Mouse (Mus musculus) intestine, embryonic 15.5 days (tissue): ENCODE results near the gene Cspg4. TPM values are rescaled to one million over a fixed set of nuclear protein-coding genes. Genes with fewer than 3 reads are reported as not detected.
"Not testable (repeated sequence)": the region's sequence is repeated elsewhere in the genome, so short reads cannot be mapped to it uniquely, and the experiment has no call there.

Source experiments
- ATAC-seq: fragments of 200-750 bp; cut with Nextera tagmentation; 2 replicates; pipeline ENCODE4 v1.8.0; 2017; ENCODE audit warnings: moderate TSS enrichment, moderate library complexity
- H3K27ac ChIP-seq: fragments of 300-500 bp; sonication (generic); 2 replicates; pipeline ENCODE4 v1.5.1; 2015; ENCODE audit warnings: mild to moderate bottlenecking, inconsistent platforms
- H3K27me3 ChIP-seq: fragments of 300-500 bp; sonication (generic); replicated peaks from 2 replicates; pipeline ENCODE4 v1.6.1; 2015; ENCODE audit warnings: inconsistent platforms
- H3K36me3 ChIP-seq: fragments of 300-500 bp; sonication (generic); 2 replicates; pipeline ENCODE4 v1.6.1; 2015; ENCODE audit warnings: inconsistent platforms
- H3K4me1 ChIP-seq: fragments of 300-500 bp; sonication (generic); replicated peaks from 2 replicates; pipeline ENCODE4 v1.6.1; 2015; ENCODE audit warnings: inconsistent platforms
- H3K4me2 ChIP-seq: fragments of 300-500 bp; sonication (generic); replicated peaks from 2 replicates; pipeline ENCODE4 v1.6.1; 2015; ENCODE audit warnings: mild to moderate bottlenecking, inconsistent platforms
- H3K4me3 ChIP-seq: fragments of 300-500 bp; sonication (generic); replicated peaks from 2 replicates; pipeline ENCODE4 v1.5.1; 2015; ENCODE audit warnings: inconsistent platforms
- H3K9ac ChIP-seq: fragments of 300-500 bp; sonication (generic); 2 replicates; pipeline ENCODE4 v1.6.1; 2015; ENCODE audit warnings: inconsistent platforms
- H3K9me3 ChIP-seq: fragments of 300-500 bp; sonication (generic); 2 replicates; pipeline ENCODE4 v1.6.1; 2016; ENCODE audit warnings: inconsistent platforms
- WGBS: fragments of 180-500 bp; shearing (Covaris S2); methylation state at CpG from one replicate; pipeline ENCODE4 v1.1.7; 2015; 5-methylcytosine and 5-hydroxymethylcytosine counted together
- polyA plus RNA-seq: library from polyadenylated mRNA; unstranded; fragments of >200 nt; fragmentation: Nextera tagmentation; extraction: Ambion mirVana; gene quantifications from 2 replicates; pipeline ENCODE4 v1.2.1, GENCODE M21; 2015

The Cspg4 gene
- polyA plus RNA-seq, 1 experiment from 2014 or later: 19.0 TPM

GRCm38 (mm10) chr9:56930556-56930955 lies 65.7 kb downstream of the Cspg4 start:
- 65% methylated on average over 1 of the region's 1 CpGs for WGBS
- no peak overlapping the region for H3K27ac ChIP-seq
- peaks cover 16% of the 10 kb centered on the region; the same call in 1 of the 2 replicates for H3K4me1 ChIP-seq
- H3K9me3 ChIP-seq: no peaks in the 10 kb centered on the region
- H3K4me2 ChIP-seq: no peak overlapping the region
- no peak overlapping the region for H3K4me3 ChIP-seq
- no peaks in the 10 kb centered on the region for H3K27me3 ChIP-seq
- ATAC-seq: no peak
- no peaks in the 10 kb centered on the region for H3K36me3 ChIP-seq
- no peak overlapping the region for H3K9ac ChIP-seq

GRCm38 (mm10) chr9:56936861-56937222 lies 72.0 kb downstream of the Cspg4 start:
- Histone ChIP-seq H3K27me3 (no peaks in the 10 kb centered on the region), H3K4me1 (peaks cover 6% of the 10 kb centered on the region; the same call in 1 of the 2 replicates), H3K9me3 (no peaks in the 10 kb centered on the region), H3K4me2 (peak overlapping the region; percentile 59), H3K4me3 (peak overlapping the region; percentile 78), H3K36me3 (no peaks in the 10 kb centered on the region), H3K9ac (0 out of 2 replicates have a peak overlapping the region, but pooled peaks have one; percentile 8), H3K27ac (no peak overlapping the region; the same call in 1 of the 2 replicates)
- ATAC-seq: no peak; the same call in 1 of the 2 replicates
- WGBS: 18% methylated on average over 6 of the region's 6 CpGs

GRCm38 (mm10) chr9:56937223-56938160 lies 72.7 kb downstream of the Cspg4 start, which contains the start of gene Imp3:
Gene Imp3, plus strand, starts transcription at chr9:56937475.
- peak within 1 kb of the TSS; percentile 83 for H3K4me2 ChIP-seq
- no peaks in the 10 kb centered on the region for H3K9me3 ChIP-seq
- H3K9ac ChIP-seq: peak within 1 kb of the TSS; percentile 74
- H3K4me1 ChIP-seq: peaks cover 6% of the 10 kb centered on the region; the same call in 1 of the 2 replicates
- H3K27ac ChIP-seq: peak within 1 kb of the TSS; percentile 91
- WGBS: under 1% methylated on average over 73 of the region's 73 CpGs
- peak within 1 kb of the TSS; percentile 78 for H3K4me3 ChIP-seq
- H3K27me3 ChIP-seq: no peaks in the 10 kb centered on the region
- peak; percentile 97 for ATAC-seq
- H3K36me3 ChIP-seq: no peaks in the 10 kb centered on the region

- Histone ChIP-seq H3K9ac (peak overlapping the region; percentile 74), H3K36me3 (no peaks in the 10 kb centered on the region), H3K4me3 (peak overlapping the region; percentile 78), H3K27ac (peak overlapping the region; percentile 91; the same call in 1 of the 2 replicates), H3K4me2 (peak overlapping the region; percentile 83), H3K27me3 (no peaks in the 10 kb centered on the region), H3K4me1 (peaks cover 6% of the 10 kb centered on the region; the same call in 1 of the 2 replicates), H3K9me3 (no peaks in the 10 kb centered on the region)
- under 1% methylated on average over 7 of the region's 7 CpGs for whole genome bisulfite sequencing
- no peak for ATAC-seq
These were observed 73.5 kb downstream of the Cspg4 start for GRCm38 (mm10) chr9:56938374-56938773.

GRCm38 (mm10) chr9:56947481-56947880 lies 82.6 kb downstream of the Cspg4 start:
- H3K27me3 ChIP-seq, ATAC-seq, H3K4me2 ChIP-seq, H3K9me3 ChIP-seq, H3K27ac ChIP-seq, H3K36me3 ChIP-seq, H3K4me3 ChIP-seq, H3K9ac ChIP-seq: not testable (repeated sequence)
- H3K4me1 ChIP-seq: peaks cover 10% of the 10 kb centered on the region
- 31% methylated on average over 3 of the region's 3 CpGs for WGBS

GRCm38 (mm10) chr9:56948699-56949098 lies 83.9 kb downstream of the Cspg4 start:
- 33% methylated on average over 5 of the region's 5 CpGs for WGBS
- not testable (repeated sequence) for H3K4me2 ChIP-seq, H3K4me3 ChIP-seq, H3K36me3 ChIP-seq, H3K27ac ChIP-seq, H3K9ac ChIP-seq, H3K27me3 ChIP-seq, ATAC-seq, H3K9me3 ChIP-seq
- H3K4me1 ChIP-seq: peaks cover 10% of the 10 kb centered on the region

Other genes with a start within 250 kb of the Cspg4 start
- gene Lingo1, start 68.6 kb upstream of the Cspg4 start, polyA plus RNA-seq: 2.0 and 2.2 TPM in 2 replicates
- 1.2 and 1.3 TPM in 2 replicates for gene Odf3l1, start 354 bp upstream of the Cspg4 start, polyA plus RNA-seq
- 6.2 and 6.3 TPM in 2 replicates for gene Snx33, start 63.3 kb downstream of the Cspg4 start, polyA plus RNA-seq
- gene Imp3, start 72.4 kb downstream of the Cspg4 start, polyA plus RNA-seq: 71.2 and 74.5 TPM in 2 replicates
- gene Snupn, start 85.8 kb downstream of the Cspg4 start, polyA plus RNA-seq: 13.2 and 13.3 TPM in 2 replicates
- 13.2 and 13.4 TPM in 2 replicates for gene Ptpn9, start 129.9 kb downstream of the Cspg4 start, polyA plus RNA-seq
- 26.0 and 26.4 TPM in 2 replicates for gene Sin3a, start 207.0 kb downstream of the Cspg4 start, polyA plus RNA-seq